Mouse (Mus musculus): ENCODE data around the gene Cnn3. TPM values are rescaled to one million over a fixed set of nuclear protein-coding genes. Genes with fewer than 3 reads are reported as not detected.

Gene Cnn3
- polyA plus RNA-seq (2016; fragmentation: Nextera tagmentation; extraction: Ambion mirVana), result 493 and 655 TPM in 2 replicates

DNA sequence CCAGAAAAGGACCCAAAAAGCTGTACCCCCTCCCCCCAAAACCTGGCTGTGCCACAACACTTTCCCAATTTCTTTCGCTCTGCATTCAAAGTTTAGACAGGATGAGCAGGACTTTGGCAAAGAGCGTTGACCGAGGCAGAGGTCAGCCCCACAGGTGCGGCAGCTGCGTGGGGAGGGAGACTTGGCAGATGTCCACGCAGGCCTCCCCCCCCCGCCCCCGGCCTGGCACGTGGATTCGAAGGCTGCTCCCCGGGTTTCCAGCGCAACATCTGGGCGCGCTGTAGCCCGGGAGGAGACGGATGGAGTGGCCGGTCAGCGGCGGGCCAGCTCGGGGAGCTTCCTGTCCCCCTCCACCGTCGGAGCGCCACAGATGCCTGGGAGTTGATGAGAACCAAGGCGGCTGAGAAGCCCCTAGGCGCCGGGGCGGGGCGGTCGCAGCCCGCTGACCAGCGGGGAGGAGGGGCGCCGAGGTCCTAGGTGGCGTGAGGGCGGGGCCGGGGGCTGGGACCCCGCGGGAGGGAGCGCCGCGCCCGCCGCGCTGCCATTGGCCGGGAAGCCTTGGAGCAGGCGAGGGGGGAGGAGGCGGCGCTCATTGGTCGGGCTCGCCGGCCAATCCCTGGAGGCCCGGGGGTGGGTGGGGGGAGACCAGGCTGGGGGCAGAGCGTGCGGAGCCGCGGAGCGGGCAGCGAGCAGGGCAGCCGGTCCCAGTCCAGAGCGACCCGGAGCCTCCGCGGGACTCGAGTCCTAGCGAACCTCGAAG, at the start of gene Cnn3:
Cnn3 (plus strand) TSS at position 637 of the 760 bp plus-strand sequence.
- no peaks in the 10 kb centered on the region for H3K36me3 ChIP-seq
- H3K9me3 ChIP-seq, result no peaks in the 10 kb centered on the region
- peak within 1 kb of the TSS; percentile 73 for H3K4me3 ChIP-seq
- H3K27me3 ChIP-seq (ENCODE audit: insufficient read depth, poor library complexity, severe bottlenecking), result no peaks in the 10 kb centered on the region
- peaks cover 42% of the 10 kb centered on the region for H3K4me1 ChIP-seq
- H3K27ac ChIP-seq, result peak within 1 kb of the TSS; percentile 94
- DNase-seq (ENCODE audit: low spot score), result peak; percentile 98
- 1% methylated on average over 61 of the region's 66 CpGs for WGBS

DNA sequence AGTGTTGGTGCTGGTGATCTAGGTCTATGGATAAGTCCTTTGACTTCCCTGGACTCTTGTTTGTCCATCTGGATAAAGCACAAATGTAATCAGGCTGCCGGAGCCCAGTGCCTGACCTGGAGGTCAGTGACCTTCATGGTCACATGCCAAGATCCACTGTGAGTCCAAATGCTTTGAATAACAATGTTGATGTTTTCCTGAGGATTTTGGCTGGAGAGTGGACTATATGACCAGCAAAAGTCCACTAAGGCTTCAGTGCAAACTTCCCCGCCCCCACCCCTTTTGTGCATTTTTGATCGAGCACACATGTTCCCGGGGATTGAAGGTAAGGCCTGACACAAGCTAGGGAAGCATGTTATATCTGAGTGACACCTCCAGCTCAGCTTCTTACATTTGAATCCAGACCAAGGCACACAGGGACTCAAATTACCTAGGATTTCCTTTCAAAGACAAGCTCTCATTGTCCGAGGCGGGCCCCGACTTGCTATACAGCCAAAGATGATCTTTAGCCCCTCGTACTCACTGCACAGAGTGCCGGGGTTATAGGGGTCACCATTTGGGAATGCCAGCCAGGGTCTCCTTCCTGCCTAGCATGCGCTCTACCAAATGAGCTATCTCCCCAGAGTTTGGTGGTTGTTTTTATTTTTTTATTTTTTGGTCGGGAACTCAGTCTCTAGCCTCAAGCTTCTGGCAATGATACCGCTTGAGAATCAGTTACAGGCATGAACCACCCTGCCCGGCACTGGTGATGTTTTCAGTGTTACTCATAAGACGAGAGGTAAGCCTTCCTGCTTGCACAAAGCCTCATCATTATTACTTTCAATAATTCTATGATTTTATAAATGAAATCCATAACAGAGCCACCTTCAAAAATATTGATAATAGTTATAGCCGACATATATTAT, 47.3 kb upstream of the Cnn3 start:
- Histone ChIP-seq H3K27me3 (ENCODE audit: insufficient read depth, poor library complexity, severe bottlenecking) (no peaks in the 10 kb centered on the region), H3K4me3 (no peak overlapping the region), H3K36me3 (no peaks in the 10 kb centered on the region), H3K27ac (0 out of 2 replicates have a peak overlapping the region, but pooled peaks have one; percentile 31), H3K9me3 (no peaks in the 10 kb centered on the region), H3K4me1 (peaks cover 1% of the 10 kb centered on the region)
- WGBS, result 72% methylated on average over 15 of the region's 15 CpGs
- no peak for DNase-seq (ENCODE audit: low spot score)

DNA sequence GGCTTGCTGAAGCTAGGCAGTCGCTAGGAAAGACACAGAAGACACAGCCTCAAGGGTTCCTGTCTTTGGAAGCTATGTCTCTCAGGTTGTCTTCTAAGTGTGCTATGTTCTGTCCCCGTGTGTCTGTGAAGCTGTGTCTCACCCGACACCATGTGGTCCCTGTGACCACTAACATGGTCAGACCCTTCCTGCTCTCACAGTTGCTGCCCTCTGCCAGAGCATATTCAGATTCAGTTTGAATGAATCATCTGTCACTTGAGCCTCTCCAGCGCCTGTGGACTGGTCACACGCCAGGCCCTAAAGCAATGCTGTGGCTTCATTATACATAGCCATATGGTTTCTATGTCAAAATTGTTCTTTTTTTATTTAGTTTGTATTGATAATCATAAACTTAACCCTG, 46.6 kb upstream of the Cnn3 start:
- DNase-seq (ENCODE audit: low spot score), result no peak
- H3K9me3 ChIP-seq, result no peaks in the 10 kb centered on the region
- WGBS, result 77% methylated on average over 5 of the region's 5 CpGs

DNA sequence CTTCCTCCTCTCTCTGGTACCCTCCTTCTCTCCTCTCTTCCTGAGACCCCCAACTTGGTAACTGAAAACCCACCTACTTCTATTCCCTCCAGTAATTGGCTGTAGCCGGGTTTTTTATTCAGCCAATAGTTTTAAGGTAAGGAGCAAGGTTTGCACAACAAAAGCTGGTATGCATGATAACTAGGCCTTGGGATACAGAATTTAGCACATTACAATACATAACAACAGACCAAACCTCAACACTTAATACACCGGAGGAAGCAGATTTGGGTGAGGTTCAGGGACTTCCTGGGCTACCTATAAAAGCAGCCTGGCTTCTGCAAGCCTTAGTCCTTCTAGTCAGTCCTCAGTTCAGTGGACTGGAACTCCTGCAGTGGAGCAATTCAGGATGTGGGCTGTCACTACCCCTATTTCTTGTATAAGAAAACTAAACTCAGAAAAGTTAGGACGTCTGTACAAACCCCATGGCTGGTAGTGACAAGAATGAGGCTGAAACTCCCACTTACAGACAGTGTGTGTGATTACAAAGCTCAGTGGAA, 38.8 kb upstream of the Cnn3 start:
- no peaks in the 10 kb centered on the region for H3K9me3 ChIP-seq
- WGBS, result 71% methylated on average over 3 of the region's 3 CpGs

More for the DNA sequence above, 46.6 kb upstream of the Cnn3 start:
- Histone ChIP-seq H3K4me1 (no peaks in the 10 kb centered on the region), H3K36me3 (no peaks in the 10 kb centered on the region), H3K27ac (no peak overlapping the region), H3K27me3 (ENCODE audit: insufficient read depth, poor library complexity, severe bottlenecking) (no peaks in the 10 kb centered on the region), H3K4me3 (no peak overlapping the region)

DNA sequence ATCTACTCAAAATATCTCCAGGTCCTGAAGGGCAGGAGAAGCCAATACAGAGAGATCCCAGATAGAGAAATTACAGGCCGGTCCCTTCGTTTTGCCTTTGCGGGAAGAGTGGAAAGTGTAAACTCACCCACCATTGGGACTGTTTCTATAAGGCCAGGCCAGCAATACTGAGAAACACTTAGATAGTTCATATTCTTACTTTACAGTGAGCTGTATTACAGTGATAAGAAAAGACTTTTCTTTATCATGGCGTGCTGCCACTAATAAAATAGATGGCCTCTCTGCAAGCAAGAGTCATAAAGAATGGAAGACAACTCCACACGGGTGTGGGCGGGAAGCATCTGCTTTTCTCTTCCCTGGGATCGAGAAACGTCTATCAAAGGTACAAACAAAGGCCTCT, 36.9 kb upstream of the Cnn3 start:
- Histone ChIP-seq H3K4me1 (peaks cover 14% of the 10 kb centered on the region), H3K27ac (0 out of 2 replicates have a peak overlapping the region, but pooled peaks have one; percentile 59), H3K4me3 (no peak overlapping the region), H3K36me3 (no peaks in the 10 kb centered on the region), H3K27me3 (ENCODE audit: insufficient read depth, poor library complexity, severe bottlenecking) (no peaks in the 10 kb centered on the region), H3K9me3 (no peaks in the 10 kb centered on the region)
- 83% methylated on average over 8 of the region's 8 CpGs for WGBS
- DNase-seq (ENCODE audit: low spot score), result no peak

More for the DNA sequence above, 38.8 kb upstream of the Cnn3 start:
- DNase-seq (ENCODE audit: low spot score), result no peak
- Histone ChIP-seq H3K36me3 (no peaks in the 10 kb centered on the region), H3K27ac (no peak overlapping the region), H3K4me3 (no peak overlapping the region), H3K27me3 (ENCODE audit: insufficient read depth, poor library complexity, severe bottlenecking) (no peaks in the 10 kb centered on the region), H3K4me1 (peaks cover 10% of the 10 kb centered on the region)

DNA sequence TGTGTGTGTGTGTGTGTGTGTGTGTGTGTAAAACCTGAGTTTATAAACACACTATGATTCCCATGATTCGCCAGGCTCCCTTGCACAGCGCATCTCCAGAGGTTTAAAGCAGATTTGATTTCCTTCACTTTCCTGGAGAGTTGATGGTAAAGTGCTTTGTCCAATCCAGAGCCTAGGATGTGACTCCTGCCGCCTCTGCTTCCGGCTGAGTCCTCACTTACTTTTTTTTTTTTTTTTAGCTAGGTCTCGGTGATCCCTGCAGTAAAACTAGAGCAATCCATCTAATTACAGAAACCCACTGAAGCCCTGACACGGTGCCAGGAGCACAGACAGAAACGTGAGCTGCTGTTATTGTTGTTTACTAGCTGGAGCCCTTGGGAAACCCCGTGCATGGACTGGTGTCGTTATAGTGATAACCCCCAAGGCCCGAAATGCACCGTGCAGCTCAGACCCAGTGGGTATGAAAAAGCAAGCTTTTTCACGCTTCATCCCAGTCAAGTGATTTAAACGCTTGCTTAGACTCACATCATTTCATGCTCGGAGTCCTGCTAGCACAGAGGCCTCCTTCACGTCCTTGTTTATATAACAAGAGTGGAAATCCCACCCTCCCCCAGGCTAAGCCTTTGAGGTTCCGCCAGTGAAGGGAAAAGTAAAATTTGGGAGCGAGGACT, 36.3 kb upstream of the Cnn3 start:
- WGBS, result 35% methylated on average over 17 of the region's 17 CpGs
- H3K27ac ChIP-seq, result 0 out of 2 replicates have a peak overlapping the region, but pooled peaks have one; percentile 59
- H3K4me1 ChIP-seq, result peaks cover 19% of the 10 kb centered on the region
- no peaks in the 10 kb centered on the region for H3K27me3 ChIP-seq (ENCODE audit: insufficient read depth, poor library complexity, severe bottlenecking)
- DNase-seq (ENCODE audit: low spot score), result no peak
- peak overlapping the region; percentile 15; the same call in 1 of the 2 replicates for H3K4me3 ChIP-seq
- H3K9me3 ChIP-seq, result no peaks in the 10 kb centered on the region
- H3K36me3 ChIP-seq, result no peaks in the 10 kb centered on the region

DNA sequence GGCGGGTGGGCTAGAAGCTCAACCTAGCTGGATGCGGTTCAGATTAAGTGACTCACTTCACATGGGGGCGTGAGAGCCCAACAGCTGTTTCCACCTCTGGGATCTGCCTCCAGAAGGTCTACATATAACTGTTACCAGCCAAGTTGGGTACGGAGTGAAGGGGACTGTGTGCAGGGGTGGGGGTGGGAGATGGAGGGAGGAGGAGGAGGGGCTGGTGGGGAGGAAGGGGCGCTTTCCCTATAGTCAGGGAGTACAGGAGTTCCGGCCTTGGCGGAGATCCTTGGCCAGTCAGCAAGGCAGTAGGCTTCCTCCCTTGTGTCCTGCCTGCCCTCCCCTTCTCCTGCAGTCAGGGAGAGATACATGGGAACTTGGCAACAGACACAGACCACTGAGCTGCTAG, 35.6 kb upstream of the Cnn3 start:
- H3K4me1 ChIP-seq, result peaks cover 21% of the 10 kb centered on the region
- H3K27ac ChIP-seq, result peak overlapping the region; percentile 59; the same call in 1 of the 2 replicates
- no peak overlapping the region for H3K4me3 ChIP-seq
- 49% methylated on average over 7 of the region's 7 CpGs for WGBS
- no peak for DNase-seq (ENCODE audit: low spot score)
- no peaks in the 10 kb centered on the region for H3K27me3 ChIP-seq (ENCODE audit: insufficient read depth, poor library complexity, severe bottlenecking)
- H3K9me3 ChIP-seq, result no peaks in the 10 kb centered on the region
- no peaks in the 10 kb centered on the region for H3K36me3 ChIP-seq

DNA sequence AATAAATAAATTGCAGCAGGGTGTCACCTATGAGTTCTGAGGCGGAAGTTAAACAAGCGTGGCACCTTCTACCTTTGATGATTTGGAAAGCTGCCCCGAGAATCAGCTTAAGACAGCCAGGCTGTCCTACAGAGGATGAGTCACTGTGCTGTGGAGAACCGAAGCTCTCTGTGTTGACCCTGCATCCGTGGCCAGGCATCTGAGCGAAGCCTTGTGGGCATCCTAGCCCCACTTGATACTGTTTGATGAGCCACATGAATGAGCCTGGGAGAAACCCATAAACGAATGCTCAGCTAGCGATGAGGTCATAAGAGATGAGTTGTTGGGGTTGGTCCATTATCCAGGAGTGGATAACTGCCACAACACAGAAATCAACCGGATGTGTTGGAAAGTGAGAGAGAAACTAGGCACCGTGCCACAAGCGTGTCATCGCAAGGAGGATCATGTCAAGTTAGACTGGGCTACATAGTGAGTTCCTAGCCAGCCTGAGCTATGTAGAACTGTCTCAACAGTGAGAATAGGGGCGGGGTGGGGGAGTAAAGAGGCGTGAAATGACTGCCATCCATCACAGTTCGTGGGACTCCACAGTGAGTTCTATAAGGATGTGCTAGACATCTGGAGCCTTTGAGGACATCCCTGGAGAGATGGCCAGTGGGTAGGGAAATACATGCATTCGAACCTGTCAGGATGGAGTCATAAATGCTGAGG, 30.6 kb upstream of the Cnn3 start:
- Histone ChIP-seq H3K9me3 (no peaks in the 10 kb centered on the region), H3K27ac (no peak overlapping the region), H3K36me3 (no peaks in the 10 kb centered on the region), H3K4me1 (peaks cover 16% of the 10 kb centered on the region), H3K4me3 (no peak overlapping the region), H3K27me3 (ENCODE audit: insufficient read depth, poor library complexity, severe bottlenecking) (no peaks in the 10 kb centered on the region)
- 77% methylated on average over 16 of the region's 16 CpGs for WGBS
- no peak for DNase-seq (ENCODE audit: low spot score)

DNA sequence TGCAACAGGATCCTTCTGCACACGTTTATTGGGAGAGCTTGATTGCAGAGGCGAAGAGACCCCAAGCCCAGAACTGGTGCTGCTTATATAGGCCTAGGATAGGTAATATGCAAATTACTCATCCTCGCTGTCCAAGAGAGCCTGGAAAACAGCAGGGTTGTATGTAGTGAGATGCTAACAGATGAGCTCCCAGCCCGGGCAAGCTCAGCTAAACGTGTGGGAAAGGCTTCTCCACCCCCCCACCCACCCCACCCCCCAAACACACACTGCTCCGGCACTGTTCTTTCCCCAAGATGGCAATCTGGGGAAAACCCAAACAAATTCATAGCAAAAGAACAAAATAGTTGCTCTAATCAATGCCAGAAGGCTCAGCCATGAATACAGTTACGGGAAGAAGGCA, 29.7 kb upstream of the Cnn3 start:
- Histone ChIP-seq H3K27me3 (ENCODE audit: insufficient read depth, poor library complexity, severe bottlenecking) (no peaks in the 10 kb centered on the region), H3K4me1 (peaks cover 14% of the 10 kb centered on the region), H3K9me3 (no peaks in the 10 kb centered on the region), H3K27ac (no peak overlapping the region), H3K36me3 (no peaks in the 10 kb centered on the region), H3K4me3 (no peak overlapping the region)
- 82% methylated on average over 7 of the region's 7 CpGs for WGBS
- DNase-seq (ENCODE audit: low spot score), result no peak

DNA sequence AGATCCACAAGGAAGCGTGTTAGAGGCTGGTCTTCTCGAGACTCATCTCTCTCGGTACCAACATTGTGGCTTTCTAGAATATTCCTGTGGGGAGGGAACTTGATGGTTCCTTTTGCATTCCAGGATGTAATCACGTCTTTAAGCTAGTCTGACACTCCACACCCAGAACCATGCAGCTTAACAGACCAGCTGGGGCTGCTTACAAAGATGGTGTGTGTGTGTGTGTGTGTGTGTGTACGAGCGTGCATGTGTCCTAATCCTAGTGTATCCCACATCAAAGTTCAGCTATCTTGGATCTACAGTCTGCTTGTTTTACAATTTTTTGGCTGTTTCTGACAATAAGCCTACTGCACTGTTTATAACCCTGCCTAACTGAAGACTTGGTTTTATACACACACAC, 29.3 kb upstream of the Cnn3 start:
- WGBS, result 77% methylated on average over 6 of the region's 6 CpGs
- peaks cover 14% of the 10 kb centered on the region for H3K4me1 ChIP-seq
- H3K36me3 ChIP-seq, result no peaks in the 10 kb centered on the region
- no peak overlapping the region for H3K27ac ChIP-seq
- no peak overlapping the region for H3K4me3 ChIP-seq
- no peaks in the 10 kb centered on the region for H3K9me3 ChIP-seq
- no peak for DNase-seq (ENCODE audit: low spot score)
- no peaks in the 10 kb centered on the region for H3K27me3 ChIP-seq (ENCODE audit: insufficient read depth, poor library complexity, severe bottlenecking)

DNA sequence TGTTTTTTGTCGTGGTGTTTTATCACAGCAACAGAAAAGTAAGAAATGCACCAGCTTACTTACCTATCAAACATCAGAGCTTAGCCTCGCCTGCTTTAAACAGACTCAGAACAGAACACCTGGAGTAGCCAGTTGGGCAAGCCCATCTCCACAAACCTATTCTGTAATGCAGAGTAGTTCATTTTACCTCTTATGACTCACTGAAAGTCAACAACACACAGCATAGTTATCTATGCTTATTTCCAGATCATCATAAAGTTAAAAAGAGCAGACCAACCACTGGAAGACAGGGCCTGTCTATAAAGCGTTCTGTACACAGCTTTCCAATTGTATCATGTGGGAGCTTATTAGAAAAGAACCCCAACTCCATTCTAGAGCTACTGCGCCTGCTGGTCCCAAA, 24.9 kb upstream of the Cnn3 start:
- DNase-seq (ENCODE audit: low spot score), result no peak
- Histone ChIP-seq H3K4me1 (0 out of 2 replicates have a peak, but pooled peaks cover 3% of the 10 kb centered on the region), H3K27me3 (ENCODE audit: insufficient read depth, poor library complexity, severe bottlenecking) (no peaks in the 10 kb centered on the region), H3K9me3 (no peaks in the 10 kb centered on the region), H3K36me3 (no peaks in the 10 kb centered on the region), H3K27ac (no peak overlapping the region), H3K4me3 (no peak overlapping the region)
- 74% methylated on average over 4 of the region's 4 CpGs for WGBS

DNA sequence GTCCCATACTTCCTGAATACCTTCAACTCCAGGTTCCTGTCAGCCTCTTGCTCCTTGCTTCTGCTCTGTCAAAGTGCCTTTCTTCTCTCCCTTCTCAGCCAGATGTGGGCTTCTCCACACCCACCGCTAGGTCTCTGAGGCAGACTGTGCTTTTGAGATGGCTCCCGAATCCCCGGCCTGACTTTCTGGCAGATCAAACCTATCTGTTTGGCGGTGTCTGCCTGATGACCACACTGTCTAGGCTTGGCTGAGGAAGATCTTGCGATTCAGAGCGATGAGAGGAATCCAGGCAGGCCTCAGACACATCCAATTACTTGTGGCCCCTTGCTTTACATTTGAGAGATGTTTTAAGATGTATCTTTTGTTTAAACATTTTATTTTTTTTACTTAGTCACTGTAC, 24.2 kb upstream of the Cnn3 start:
- H3K27me3 ChIP-seq (ENCODE audit: insufficient read depth, poor library complexity, severe bottlenecking), result no peaks in the 10 kb centered on the region
- 0 out of 2 replicates have a peak, but pooled peaks cover 3% of the 10 kb centered on the region for H3K4me1 ChIP-seq
- H3K36me3 ChIP-seq, result no peaks in the 10 kb centered on the region
- 71% methylated on average over 6 of the region's 6 CpGs for WGBS
- DNase-seq (ENCODE audit: low spot score), result no peak
- no peak overlapping the region for H3K27ac ChIP-seq
- H3K9me3 ChIP-seq, result no peaks in the 10 kb centered on the region
- H3K4me3 ChIP-seq, result no peak overlapping the region
